Mouse (Mus musculus): Measurements from ENCODE around the gene Trio. TPM values are rescaled to one million over a fixed set of nuclear protein-coding genes. Genes with fewer than 3 reads are reported as not detected.

Trio gene
- polyA plus RNA-seq, 1 experiment from 2014 or later: 2.8 TPM

DNA sequence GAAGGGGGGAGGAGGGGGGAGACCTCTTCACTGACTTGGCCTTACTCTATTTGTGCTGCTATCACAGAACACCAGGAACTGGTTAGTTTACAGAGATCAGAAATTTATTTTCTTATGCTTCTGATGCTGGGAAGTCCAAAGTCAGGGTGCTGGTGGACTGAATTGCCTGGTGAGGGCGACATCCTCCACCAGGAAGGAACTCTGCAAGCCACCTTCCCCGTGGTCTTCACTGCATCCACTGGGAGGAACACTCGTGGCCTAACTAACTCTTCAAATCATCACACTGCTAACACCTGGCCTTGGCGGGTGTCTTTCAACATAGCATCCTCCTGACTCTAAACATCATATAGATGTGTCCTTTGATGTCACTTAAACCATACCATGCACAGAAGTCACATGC is 109.4 kb downstream of the Trio start:
- Histone ChIP-seq H3K9me3 (replicated peaks) (no peaks in the 10 kb centered on the region), H3K4me2 (no peak overlapping the region), H3K9ac (no peak overlapping the region), H3K36me3 (no peaks in the 10 kb centered on the region), H3K27me3 (no peaks in the 10 kb centered on the region), H3K4me1 (replicated peaks) (0 out of 2 replicates have a peak, but pooled peaks cover 3% of the 10 kb centered on the region), H3K27ac (no peak overlapping the region), H3K4me3 (replicated peaks) (no peak overlapping the region)
- WGBS (ENCODE audit: insufficient replicate concordance): 36% methylated on average over 4 of the region's 4 CpGs
- no peak for ATAC-seq (ENCODE audit: low read depth)
- DNase-seq: no peak

DNA sequence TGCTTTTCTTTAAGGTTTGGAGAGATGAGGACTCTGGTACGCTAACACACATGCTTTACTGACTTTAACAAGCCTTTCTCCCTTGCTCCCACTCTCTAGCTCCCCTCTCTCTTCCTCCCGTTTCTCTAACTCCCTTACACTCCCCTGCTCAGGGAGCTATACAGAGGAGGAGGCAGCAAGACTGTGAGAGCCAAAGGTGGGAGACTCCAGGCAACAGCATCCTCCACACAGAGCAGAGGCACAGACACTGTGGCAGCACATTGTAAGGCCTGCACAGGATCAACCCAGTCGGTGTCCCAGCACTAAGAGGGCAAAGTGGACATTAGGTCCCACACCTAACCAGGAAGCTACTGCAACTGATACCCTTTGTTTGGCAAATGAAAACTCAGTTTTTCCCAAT is 112.6 kb downstream of the Trio start:
- Histone ChIP-seq H3K9me3 (replicated peaks) (no peaks in the 10 kb centered on the region), H3K4me2 (no peak overlapping the region), H3K27me3 (no peaks in the 10 kb centered on the region), H3K9ac (no peak overlapping the region), H3K27ac (no peak overlapping the region), H3K4me3 (replicated peaks) (no peak overlapping the region), H3K36me3 (no peaks in the 10 kb centered on the region), H3K4me1 (replicated peaks) (0 out of 2 replicates have a peak, but pooled peaks cover 4% of the 10 kb centered on the region)
- no peak for DNase-seq
- 47% methylated on average over 3 of the region's 3 CpGs for WGBS (ENCODE audit: insufficient replicate concordance)
- no peak for ATAC-seq (ENCODE audit: low read depth)

DNA sequence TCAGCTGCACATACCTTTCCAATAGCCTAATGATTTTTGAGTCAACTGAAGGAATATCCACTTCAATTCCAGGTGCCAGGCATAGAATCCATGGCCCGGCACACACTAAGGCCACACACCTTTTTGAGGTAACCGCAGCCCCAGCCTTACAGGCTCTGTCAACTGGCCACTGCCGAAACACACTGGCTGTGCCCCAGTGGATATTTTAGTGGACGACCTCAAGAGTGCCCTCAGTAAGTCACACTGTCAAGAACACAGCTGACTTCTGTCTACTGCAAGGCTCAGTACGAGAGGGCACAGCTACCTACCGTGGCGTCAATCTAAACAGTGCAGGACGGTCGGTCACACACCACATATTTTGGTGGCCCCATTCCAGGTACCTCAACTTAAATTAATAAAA is 114.5 kb downstream of the Trio start:
- 0 out of 2 replicates have a peak, but pooled peaks cover 4% of the 10 kb centered on the region for H3K4me1 ChIP-seq (replicated peaks)
- 79% methylated on average over 9 of the region's 9 CpGs for WGBS (ENCODE audit: insufficient replicate concordance)
- H3K4me3 ChIP-seq (replicated peaks): no peak overlapping the region
- no peaks in the 10 kb centered on the region for H3K27me3 ChIP-seq
- no peaks in the 10 kb centered on the region for H3K9me3 ChIP-seq (replicated peaks)
- no peak for ATAC-seq (ENCODE audit: low read depth)
- H3K4me2 ChIP-seq: no peak overlapping the region
- H3K36me3 ChIP-seq: no peaks in the 10 kb centered on the region
- H3K9ac ChIP-seq: no peak overlapping the region
- H3K27ac ChIP-seq: no peak overlapping the region
- DNase-seq: no peak

DNA sequence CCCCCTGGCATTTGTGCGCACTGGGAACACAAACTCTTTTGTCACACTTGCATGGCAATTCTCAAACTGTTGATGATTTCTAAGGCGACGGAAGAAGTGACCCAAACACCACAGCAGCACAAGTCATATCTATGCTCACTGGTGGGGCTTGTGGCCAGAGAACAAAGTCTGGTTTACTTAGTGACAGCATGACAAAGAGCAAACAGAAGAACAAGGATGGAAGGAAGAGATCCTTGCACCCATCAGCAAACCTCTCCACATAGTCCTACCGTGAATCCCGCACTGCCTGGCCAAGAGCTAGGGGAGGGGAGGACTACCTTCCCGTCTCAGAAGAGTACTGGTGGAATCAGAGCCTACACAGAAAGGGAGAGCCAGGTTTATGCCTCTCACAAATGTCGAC is 115.5 kb downstream of the Trio start:
- H3K9me3 ChIP-seq (replicated peaks): no peaks in the 10 kb centered on the region
- 0 out of 2 replicates have a peak overlapping the region, but pooled peaks have one; percentile 24 for H3K4me2 ChIP-seq
- no peak overlapping the region for H3K9ac ChIP-seq
- H3K36me3 ChIP-seq: no peaks in the 10 kb centered on the region
- peak; percentile 58 for ATAC-seq (ENCODE audit: low read depth)
- H3K4me1 ChIP-seq (replicated peaks): 0 out of 2 replicates have a peak, but pooled peaks cover 4% of the 10 kb centered on the region
- H3K27ac ChIP-seq: no peak overlapping the region
- H3K4me3 ChIP-seq (replicated peaks): no peak overlapping the region
- 71% methylated on average over 7 of the region's 7 CpGs for WGBS (ENCODE audit: insufficient replicate concordance)
- H3K27me3 ChIP-seq: no peaks in the 10 kb centered on the region
- DNase-seq: no peak

DNA sequence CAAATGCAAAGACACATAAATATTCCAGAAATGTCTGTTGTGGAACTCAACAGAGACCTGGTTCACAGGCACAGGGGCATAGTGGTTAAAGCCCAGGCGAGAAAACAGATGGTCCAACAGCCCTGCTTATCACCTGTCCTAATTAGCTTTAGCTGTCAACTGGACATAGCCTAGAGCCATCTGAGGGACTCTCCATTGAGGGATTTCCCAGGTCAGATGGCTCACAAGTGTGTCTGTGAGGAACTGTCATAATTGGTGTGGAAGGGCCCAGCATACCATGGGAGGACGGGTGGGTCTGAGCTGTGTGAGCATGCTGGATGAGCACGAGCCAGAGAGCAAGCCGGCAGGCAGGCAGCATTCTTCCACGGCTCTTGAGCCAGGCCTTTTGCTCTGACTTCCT is 118.0 kb downstream of the Trio start:
- H3K4me1 ChIP-seq (replicated peaks): 0 out of 2 replicates have a peak, but pooled peaks cover 4% of the 10 kb centered on the region
- no peak for ATAC-seq (ENCODE audit: low read depth)

DNA sequence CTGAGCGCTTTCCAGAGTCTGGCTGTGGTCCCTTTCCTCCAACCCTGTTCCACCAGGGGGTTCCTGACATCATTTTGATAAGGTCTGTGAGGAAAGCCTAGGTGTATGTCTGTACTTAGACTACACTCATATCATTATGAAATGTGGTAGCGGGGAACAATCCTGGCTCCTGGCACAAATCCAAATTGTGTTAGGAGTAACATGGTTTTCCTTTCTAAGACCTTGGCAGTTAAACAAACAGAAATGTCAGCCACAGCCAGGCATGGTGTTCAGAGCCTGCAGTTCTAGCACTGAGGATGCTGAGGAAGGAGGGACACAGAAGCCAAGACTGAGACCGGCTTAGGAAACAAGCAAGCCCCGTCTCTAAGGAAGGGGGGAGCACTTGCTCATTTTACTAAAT is 119.2 kb downstream of the Trio start:
- Histone ChIP-seq H3K4me2 (no peak overlapping the region), H3K36me3 (0 out of 2 replicates have a peak, but pooled peaks cover 5% of the 10 kb centered on the region), H3K9me3 (replicated peaks) (no peaks in the 10 kb centered on the region), H3K27me3 (no peaks in the 10 kb centered on the region), H3K4me1 (replicated peaks) (0 out of 2 replicates have a peak, but pooled peaks cover 4% of the 10 kb centered on the region), H3K4me3 (replicated peaks) (no peak overlapping the region), H3K9ac (no peak overlapping the region), H3K27ac (no peak overlapping the region)
- DNase-seq: no peak
- ATAC-seq (ENCODE audit: low read depth): no peak
- 80% methylated on average over 4 of the region's 4 CpGs for whole genome bisulfite sequencing (ENCODE audit: insufficient replicate concordance)

More for the DNA sequence above, 118.0 kb downstream of the Trio start:
- Histone ChIP-seq H3K27me3 (no peaks in the 10 kb centered on the region), H3K4me2 (no peak overlapping the region), H3K4me3 (replicated peaks) (no peak overlapping the region), H3K9me3 (replicated peaks) (no peaks in the 10 kb centered on the region), H3K27ac (no peak overlapping the region), H3K36me3 (no peaks in the 10 kb centered on the region), H3K9ac (no peak overlapping the region)
- 58% methylated on average over 5 of the region's 5 CpGs for WGBS (ENCODE audit: insufficient replicate concordance)
- no peak for DNase-seq

DNA sequence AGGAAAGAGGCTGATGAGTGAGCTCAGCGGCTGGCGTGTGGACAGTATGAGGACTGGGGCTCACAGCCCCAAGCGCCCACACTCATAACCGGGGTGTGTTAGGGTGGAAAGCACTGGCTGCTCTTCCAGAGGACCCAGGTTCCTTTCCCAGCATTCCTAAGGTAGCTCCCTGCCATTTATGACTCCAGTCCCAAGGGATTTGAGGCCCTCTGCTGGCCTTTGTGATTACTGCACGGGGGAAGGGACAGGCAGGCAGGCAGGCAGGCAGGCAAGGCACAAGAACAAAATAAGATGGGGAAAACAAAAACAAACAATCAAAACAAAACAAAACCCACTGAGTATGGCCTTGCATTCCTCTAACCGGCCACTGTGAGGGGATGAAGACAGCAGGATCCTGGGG is 120.3 kb downstream of the Trio start:
- H3K4me1 ChIP-seq (replicated peaks): 0 out of 2 replicates have a peak, but pooled peaks cover 4% of the 10 kb centered on the region
- H3K27me3 ChIP-seq: no peaks in the 10 kb centered on the region
- ATAC-seq (ENCODE audit: low read depth): no peak
- DNase-seq: no peak
- no peak overlapping the region for H3K4me3 ChIP-seq (replicated peaks)
- no peak overlapping the region for H3K9ac ChIP-seq
- H3K36me3 ChIP-seq: 0 out of 2 replicates have a peak, but pooled peaks cover 11% of the 10 kb centered on the region
- no peak overlapping the region for H3K27ac ChIP-seq
- WGBS (ENCODE audit: insufficient replicate concordance): 61% methylated on average over 6 of the region's 6 CpGs
- no peak overlapping the region for H3K4me2 ChIP-seq
- no peaks in the 10 kb centered on the region for H3K9me3 ChIP-seq (replicated peaks)

DNA sequence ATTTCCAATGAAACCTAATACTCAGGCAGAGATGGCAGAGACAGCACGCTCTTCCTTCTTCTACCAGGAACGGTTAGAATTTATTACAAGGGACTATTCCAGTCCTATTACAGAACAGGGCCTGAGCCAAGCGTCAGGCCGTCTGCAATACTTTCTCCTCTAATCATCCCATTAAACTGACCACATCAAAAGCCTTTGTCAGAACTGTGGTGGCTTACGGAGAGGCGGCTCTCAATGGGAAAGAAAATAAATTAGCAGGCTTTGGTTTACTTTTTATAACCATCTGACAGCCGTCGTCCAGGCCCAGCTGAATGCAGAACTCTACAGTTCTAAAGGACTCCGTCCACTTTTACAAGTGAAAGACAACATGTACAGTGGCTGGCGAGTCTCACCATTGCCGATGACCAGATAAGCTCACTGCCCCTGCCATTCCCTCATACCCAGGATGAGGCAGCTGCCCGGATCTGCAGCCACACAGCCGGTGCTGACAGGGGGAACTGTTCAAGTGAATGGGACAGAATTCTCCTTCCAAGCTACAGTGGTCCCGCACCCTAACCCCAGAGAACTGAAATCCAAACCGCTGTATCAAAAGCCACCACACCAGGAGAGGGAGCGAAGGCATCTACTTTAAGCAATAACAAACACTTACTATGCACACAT is 121.2 kb downstream of the Trio start:
- H3K4me3 ChIP-seq (replicated peaks): no peak overlapping the region
- DNase-seq (no peak), ATAC-seq (ENCODE audit: low read depth) (no peak)
- H3K9me3 ChIP-seq (replicated peaks): no peaks in the 10 kb centered on the region
- H3K4me1 ChIP-seq (replicated peaks): 0 out of 2 replicates have a peak, but pooled peaks cover under 1% of the 10 kb centered on the region
- no peaks in the 10 kb centered on the region for H3K27me3 ChIP-seq
- 74% methylated on average over 16 of the region's 16 CpGs for WGBS (ENCODE audit: insufficient replicate concordance)
- H3K4me2 ChIP-seq: no peak overlapping the region
- H3K36me3 ChIP-seq: 0 out of 2 replicates have a peak, but pooled peaks cover 14% of the 10 kb centered on the region
- no peak overlapping the region for H3K9ac ChIP-seq
- no peak overlapping the region for H3K27ac ChIP-seq

DNA sequence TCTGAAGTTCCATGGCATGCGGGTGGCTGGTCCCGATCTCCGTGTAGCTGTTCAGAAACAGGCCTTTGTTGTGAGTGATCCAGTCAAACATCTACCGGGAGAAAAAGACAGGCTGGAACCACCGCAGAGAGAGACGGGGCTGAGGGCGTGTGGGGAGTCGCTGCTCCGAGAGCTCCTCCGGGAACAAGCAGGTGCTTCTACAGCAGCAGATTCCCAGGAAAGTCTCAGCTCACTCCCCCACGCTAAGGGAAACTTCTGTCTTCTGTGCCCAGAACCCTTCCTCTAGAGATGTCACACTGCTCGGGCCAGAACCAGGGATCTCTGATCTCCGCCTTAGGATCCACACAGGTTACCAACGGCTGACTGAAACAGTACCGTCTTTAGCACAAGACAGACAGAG is 124.4 kb downstream of the Trio start:
- Histone ChIP-seq H3K4me3 (replicated peaks) (no peak overlapping the region), H3K4me1 (replicated peaks) (no peaks in the 10 kb centered on the region), H3K27me3 (no peaks in the 10 kb centered on the region), H3K9me3 (replicated peaks) (no peaks in the 10 kb centered on the region), H3K4me2 (no peak overlapping the region), H3K36me3 (peaks cover 14% of the 10 kb centered on the region; the same call in 1 of the 2 replicates), H3K27ac (no peak overlapping the region), H3K9ac (no peak overlapping the region)
- no peak for DNase-seq
- WGBS (ENCODE audit: insufficient replicate concordance): 77% methylated on average over 15 of the region's 15 CpGs
- ATAC-seq (ENCODE audit: low read depth): no peak

DNA sequence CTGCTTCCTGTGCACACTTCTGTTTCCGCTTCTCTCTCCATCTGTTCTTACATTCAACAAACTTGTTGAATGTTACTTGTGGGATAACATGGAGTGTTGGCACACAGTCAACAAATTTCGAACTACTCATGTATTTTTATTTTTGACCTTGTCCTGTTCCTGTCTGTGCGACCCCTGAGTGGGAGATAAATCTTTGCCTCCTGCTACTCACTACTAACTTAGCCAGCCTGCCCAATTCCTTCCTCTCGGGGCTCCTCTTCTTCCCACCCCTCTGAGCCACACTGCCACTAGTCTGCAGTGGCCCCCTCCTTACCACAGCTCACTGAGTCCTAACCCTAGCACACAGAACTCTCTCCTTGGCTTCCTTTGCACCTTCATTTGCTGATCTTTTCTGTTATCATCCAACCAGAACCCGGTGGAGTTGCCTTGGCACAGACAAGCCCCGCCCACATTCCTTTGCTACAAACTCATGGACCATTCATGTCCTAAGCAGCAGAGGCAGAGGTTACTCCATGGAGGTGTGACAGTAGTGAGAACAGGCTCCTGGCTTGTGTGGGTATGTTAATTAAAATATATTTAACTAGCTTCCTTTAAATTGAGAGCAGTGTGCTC is 126.7 kb downstream of the Trio start:
- WGBS (ENCODE audit: insufficient replicate concordance): 55% methylated on average over 6 of the region's 6 CpGs
- DNase-seq (no peak), ATAC-seq (ENCODE audit: low read depth) (no peak)
- Histone ChIP-seq H3K27me3 (no peaks in the 10 kb centered on the region), H3K9ac (no peak overlapping the region), H3K4me2 (no peak overlapping the region), H3K27ac (no peak overlapping the region), H3K4me1 (replicated peaks) (no peaks in the 10 kb centered on the region), H3K36me3 (peaks cover 24% of the 10 kb centered on the region; the same call in 1 of the 2 replicates), H3K4me3 (replicated peaks) (no peak overlapping the region), H3K9me3 (replicated peaks) (no peaks in the 10 kb centered on the region)

DNA sequence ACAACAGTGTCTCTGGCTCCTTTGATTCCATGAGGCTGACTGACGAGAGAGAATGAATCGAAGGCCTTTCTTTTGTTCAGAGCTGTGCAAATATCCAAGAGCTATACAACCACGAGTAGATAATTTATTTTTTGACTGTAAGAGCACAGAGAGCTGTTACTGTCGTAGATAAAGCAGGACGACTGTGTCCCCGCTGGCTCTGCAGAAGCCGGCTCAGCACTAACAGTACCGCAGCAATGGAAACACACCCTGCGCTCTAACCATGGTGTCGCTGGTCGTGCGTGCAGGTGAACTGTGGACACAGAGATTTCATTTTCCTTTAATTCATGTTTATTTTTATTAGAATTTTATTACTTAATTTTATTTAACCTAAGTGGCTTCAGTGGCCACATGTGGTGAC is 131.5 kb downstream of the Trio start:
- DNase-seq: no peak
- no peak overlapping the region for H3K4me3 ChIP-seq (replicated peaks)
- no peak overlapping the region for H3K27ac ChIP-seq
- no peak overlapping the region for H3K9ac ChIP-seq
- H3K4me2 ChIP-seq: no peak overlapping the region
- 79% methylated on average over 12 of the region's 12 CpGs for WGBS (ENCODE audit: insufficient replicate concordance)
- ATAC-seq (ENCODE audit: low read depth): no peak
- no peaks in the 10 kb centered on the region for H3K9me3 ChIP-seq (replicated peaks)
- no peaks in the 10 kb centered on the region for H3K27me3 ChIP-seq
- H3K4me1 ChIP-seq (replicated peaks): no peaks in the 10 kb centered on the region
- peaks cover 15% of the 10 kb centered on the region; the same call in 1 of the 2 replicates for H3K36me3 ChIP-seq
